Mouse (Mus musculus): ENCODE measurements around the gene Bcl2l13. TPM values are rescaled to one million over a fixed set of nuclear protein-coding genes. Genes with fewer than 3 reads are reported as not detected.
"Not testable (repeated sequence)": the region's sequence is repeated elsewhere in the genome, so short reads cannot be mapped to it uniquely, and the experiment has no call there.

The Bcl2l13 gene
- polyA plus RNA-seq, 1 experiment from 2014 or later, result 49.4 TPM

DNA sequence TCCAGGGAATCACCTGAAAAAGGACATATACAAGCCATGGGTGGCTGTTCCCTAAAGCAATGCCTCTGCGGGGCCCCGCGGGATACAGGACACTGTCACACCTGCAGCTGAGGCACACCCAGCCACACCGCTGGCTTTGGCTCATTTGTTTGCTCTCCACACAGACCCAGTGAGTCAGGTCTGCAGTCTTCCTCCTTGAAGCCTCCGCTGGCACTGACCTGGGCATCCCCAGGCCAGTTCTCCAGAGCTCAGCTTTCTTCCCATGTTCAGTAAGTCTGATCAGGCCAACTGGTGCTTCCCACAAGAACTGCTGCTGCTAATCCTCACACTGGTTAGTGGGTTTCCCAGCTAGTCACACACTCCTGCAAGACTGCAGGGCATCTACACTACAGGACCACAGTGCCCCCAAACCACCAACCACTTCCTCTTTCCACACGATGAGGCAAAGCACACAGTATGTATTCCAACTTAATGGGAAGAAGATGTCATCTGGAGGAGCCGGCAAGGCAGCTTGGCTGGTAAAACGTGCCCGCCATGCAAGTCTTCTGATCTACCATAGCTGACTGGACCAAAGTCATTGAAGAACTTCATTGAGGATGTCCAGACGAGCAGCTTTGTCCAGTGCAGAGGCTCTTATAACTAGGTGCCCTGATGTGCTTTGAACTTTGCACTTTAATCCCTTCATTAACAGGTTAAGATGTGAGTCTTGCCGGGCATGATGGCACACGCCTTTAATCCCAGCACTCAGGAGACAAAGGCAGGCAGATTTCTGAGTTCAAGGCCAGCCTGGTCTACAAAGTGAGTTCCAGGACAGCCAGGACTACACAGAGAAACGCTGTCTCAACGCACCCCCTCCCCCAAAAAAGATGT, 66.0 kb downstream of the Bcl2l13 start:
- no peaks in the 10 kb centered on the region for H3K27me3 ChIP-seq (ENCODE audit: control insufficient read depth, insufficient read depth, low read length)
- DNase-seq (ENCODE audit: low spot score) (no peak), ATAC-seq (ENCODE audit: insufficient read depth, low FRiP score, low TSS enrichment) (no peak)
- no peak overlapping the region for H3K27ac ChIP-seq (ENCODE audit: low read depth, low read length)
- H3K9ac ChIP-seq (ENCODE audit: low read length), result no peak overlapping the region
- no peaks in the 10 kb centered on the region for H3K36me3 ChIP-seq (ENCODE audit: control insufficient read depth, insufficient read depth, low read length)
- H3K9me3 ChIP-seq (ENCODE audit: control insufficient read depth, low read length), result no peaks in the 10 kb centered on the region
- whole genome bisulfite sequencing, result 92% methylated on average over 14 of the region's 14 CpGs
- no peak overlapping the region for H3K4me2 ChIP-seq (ENCODE audit: low read depth)
- no peak overlapping the region for H3K4me3 ChIP-seq (ENCODE audit: low read depth, low read length)
- no peaks in the 10 kb centered on the region for H3K4me1 ChIP-seq (ENCODE audit: control insufficient read depth, insufficient read depth, low read length)

DNA sequence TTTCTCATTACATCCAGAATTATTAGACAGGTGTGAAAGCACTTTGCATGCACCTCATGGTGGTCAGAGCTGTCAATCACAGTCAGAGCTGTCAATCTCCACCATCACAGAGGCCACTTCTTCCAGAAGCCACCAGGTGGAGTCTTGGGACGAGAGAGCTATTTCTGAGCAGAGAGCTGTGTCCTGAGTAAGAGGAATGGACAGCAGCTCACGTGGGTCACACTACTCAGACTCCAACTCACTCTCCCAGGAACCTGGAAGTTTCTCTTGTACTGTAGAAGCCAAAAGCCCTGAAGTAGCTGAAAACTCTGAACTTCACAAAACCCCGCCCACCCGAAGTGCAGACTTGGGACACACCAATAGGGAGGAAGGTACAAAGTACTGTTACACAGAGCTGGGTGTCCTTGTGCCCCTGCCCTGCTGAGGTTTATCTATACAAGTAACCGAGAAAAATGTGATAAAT, 67.5 kb downstream of the Bcl2l13 start:
- WGBS, result 60% methylated on average over 5 of the region's 5 CpGs
- H3K9me3 ChIP-seq (ENCODE audit: control insufficient read depth, low read length), result no peaks in the 10 kb centered on the region
- no peak overlapping the region for H3K9ac ChIP-seq (ENCODE audit: low read length)
- no peak overlapping the region for H3K27ac ChIP-seq (ENCODE audit: low read depth, low read length)
- H3K4me2 ChIP-seq (ENCODE audit: low read depth), result no peak overlapping the region
- H3K4me3 ChIP-seq (ENCODE audit: low read depth, low read length), result no peak overlapping the region
- DNase-seq (ENCODE audit: low spot score) (peak; percentile 39), ATAC-seq (ENCODE audit: insufficient read depth, low FRiP score, low TSS enrichment) (0 out of 2 replicates have a peak, but pooled peaks have one; percentile 13)
- H3K36me3 ChIP-seq (ENCODE audit: control insufficient read depth, insufficient read depth, low read length), result no peaks in the 10 kb centered on the region
- no peaks in the 10 kb centered on the region for H3K27me3 ChIP-seq (ENCODE audit: control insufficient read depth, insufficient read depth, low read length)
- no peaks in the 10 kb centered on the region for H3K4me1 ChIP-seq (ENCODE audit: control insufficient read depth, insufficient read depth, low read length)

DNA sequence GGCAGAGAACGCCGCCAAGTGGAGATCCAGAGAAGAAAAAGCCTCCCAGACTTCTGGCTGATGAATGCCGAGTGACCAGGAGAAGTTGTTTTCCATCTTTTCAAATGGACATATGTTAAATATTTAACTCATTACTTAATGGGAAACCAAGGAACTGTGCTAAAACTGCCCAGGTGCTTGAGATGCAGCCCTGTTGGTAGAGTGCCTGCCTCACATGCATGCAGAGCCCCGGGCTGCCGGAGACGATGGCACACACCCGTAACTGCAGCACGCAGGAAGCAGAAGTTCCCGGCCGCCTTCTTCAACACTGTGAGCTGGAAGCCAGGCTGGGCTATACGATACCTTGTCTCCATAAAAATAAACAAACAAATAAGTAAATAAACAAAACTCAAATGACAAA, 67.9 kb downstream of the Bcl2l13 start:
- Histone ChIP-seq H3K27me3 (ENCODE audit: control insufficient read depth, insufficient read depth, low read length) (no peaks in the 10 kb centered on the region), H3K36me3 (ENCODE audit: control insufficient read depth, insufficient read depth, low read length) (no peaks in the 10 kb centered on the region), H3K4me3 (ENCODE audit: low read depth, low read length) (no peak overlapping the region), H3K9ac (ENCODE audit: low read length) (no peak overlapping the region), H3K9me3 (ENCODE audit: control insufficient read depth, low read length) (no peaks in the 10 kb centered on the region), H3K4me2 (ENCODE audit: low read depth) (no peak overlapping the region), H3K27ac (ENCODE audit: low read depth, low read length) (no peak overlapping the region), H3K4me1 (ENCODE audit: control insufficient read depth, insufficient read depth, low read length) (no peaks in the 10 kb centered on the region)
- ATAC-seq (ENCODE audit: insufficient read depth, low FRiP score, low TSS enrichment) (no peak), DNase-seq (ENCODE audit: low spot score) (no peak)
- whole genome bisulfite sequencing, result 88% methylated on average over 11 of the region's 11 CpGs

DNA sequence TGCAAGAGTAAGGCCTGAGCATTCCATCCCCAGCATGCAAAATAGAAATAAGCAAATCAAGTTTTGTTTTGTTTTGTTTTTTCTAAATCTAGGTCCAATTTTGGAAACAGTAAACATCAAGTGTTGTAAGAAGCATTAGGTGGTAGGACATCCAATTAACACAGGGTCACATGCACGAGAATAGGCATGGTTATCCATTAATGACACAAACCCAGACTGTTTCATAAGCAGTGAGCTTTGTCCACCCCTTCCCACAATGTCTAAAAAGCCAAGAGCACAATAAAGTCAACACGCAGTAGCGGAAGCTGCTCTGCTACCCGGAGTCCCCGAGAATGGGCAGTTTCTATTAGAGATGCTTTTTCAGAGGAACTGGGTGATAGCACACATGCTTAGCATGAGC, 69.1 kb downstream of the Bcl2l13 start:
- Histone ChIP-seq H3K9me3 (ENCODE audit: control insufficient read depth, low read length) (no peaks in the 10 kb centered on the region), H3K4me3 (ENCODE audit: low read depth, low read length) (no peak overlapping the region), H3K4me1 (ENCODE audit: control insufficient read depth, insufficient read depth, low read length) (no peaks in the 10 kb centered on the region), H3K27ac (ENCODE audit: low read depth, low read length) (no peak overlapping the region), H3K36me3 (ENCODE audit: control insufficient read depth, insufficient read depth, low read length) (no peaks in the 10 kb centered on the region), H3K27me3 (ENCODE audit: control insufficient read depth, insufficient read depth, low read length) (no peaks in the 10 kb centered on the region), H3K4me2 (ENCODE audit: low read depth) (no peak overlapping the region), H3K9ac (ENCODE audit: low read length) (no peak overlapping the region)
- DNase-seq (ENCODE audit: low spot score) (no peak), ATAC-seq (ENCODE audit: insufficient read depth, low FRiP score, low TSS enrichment) (no peak)
- WGBS, result 78% methylated on average over 5 of the region's 5 CpGs

DNA sequence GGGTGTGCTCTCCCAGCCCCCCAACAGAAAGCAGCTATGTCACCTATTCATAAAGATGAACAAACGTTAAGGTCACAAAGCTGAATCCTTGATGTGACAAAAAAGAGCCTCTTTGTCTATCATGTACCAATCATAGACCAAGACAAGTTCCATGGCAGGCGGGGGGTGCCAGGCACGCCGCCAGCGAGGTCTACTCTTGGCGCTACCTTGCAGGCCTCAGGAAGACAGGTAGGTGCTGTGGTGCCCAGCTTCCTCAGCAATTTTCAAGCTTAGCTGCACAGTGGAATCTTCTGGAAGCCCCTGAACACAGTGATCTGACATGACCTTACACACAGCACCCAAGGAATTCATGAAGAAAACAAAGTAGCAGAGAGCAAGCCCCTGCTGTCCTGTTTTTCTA, 70.5 kb downstream of the Bcl2l13 start:
- no peak overlapping the region for H3K4me3 ChIP-seq (ENCODE audit: low read depth, low read length)
- no peaks in the 10 kb centered on the region for H3K9me3 ChIP-seq (ENCODE audit: control insufficient read depth, low read length)
- H3K27ac ChIP-seq (ENCODE audit: low read depth, low read length), result no peak overlapping the region
- H3K36me3 ChIP-seq (ENCODE audit: control insufficient read depth, insufficient read depth, low read length), result no peaks in the 10 kb centered on the region
- no peaks in the 10 kb centered on the region for H3K4me1 ChIP-seq (ENCODE audit: control insufficient read depth, insufficient read depth, low read length)
- no peak for ATAC-seq (ENCODE audit: insufficient read depth, low FRiP score, low TSS enrichment)
- no peak for DNase-seq (ENCODE audit: low spot score)
- 89% methylated on average over 6 of the region's 6 CpGs for WGBS
- no peaks in the 10 kb centered on the region for H3K27me3 ChIP-seq (ENCODE audit: control insufficient read depth, insufficient read depth, low read length)
- no peak overlapping the region for H3K4me2 ChIP-seq (ENCODE audit: low read depth)
- no peak overlapping the region for H3K9ac ChIP-seq (ENCODE audit: low read length)

DNA sequence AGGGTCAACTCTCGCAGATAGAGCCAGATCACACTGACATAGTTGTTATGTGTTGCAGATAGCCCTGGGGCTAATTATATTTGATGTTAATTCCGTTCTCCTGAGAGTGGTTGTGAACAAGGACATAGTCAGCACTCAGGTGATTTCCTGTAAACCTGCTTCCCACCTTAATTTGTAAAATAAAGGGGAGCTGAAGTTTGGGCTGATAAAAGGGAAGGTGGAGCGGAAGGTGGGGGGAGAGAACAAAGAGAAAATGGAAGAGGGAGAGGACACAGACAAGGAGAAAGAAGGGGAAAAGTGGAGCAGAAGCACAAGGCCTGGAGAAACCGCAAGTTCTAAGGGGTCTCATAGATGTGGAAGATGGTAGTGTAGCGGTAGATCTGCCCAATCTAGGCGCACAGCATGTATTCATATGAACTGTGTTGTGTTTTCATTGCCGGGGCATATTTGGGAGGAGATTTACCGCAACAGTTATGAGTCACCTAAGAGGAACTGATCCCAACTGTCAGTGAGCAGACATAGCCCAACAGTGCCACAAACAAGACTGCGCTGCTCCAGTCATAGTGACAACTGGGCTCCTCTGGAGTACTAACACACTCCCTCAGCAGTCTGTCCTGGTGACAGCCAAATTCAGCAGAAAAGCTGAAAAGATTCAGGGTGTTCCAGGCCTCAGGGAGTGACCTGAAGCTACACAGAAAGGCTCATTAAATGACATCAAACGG, 72.0 kb downstream of the Bcl2l13 start:
- WGBS, result 89% methylated on average over 9 of the region's 10 CpGs
- not testable (repeated sequence) for H3K27me3 ChIP-seq (ENCODE audit: control insufficient read depth, insufficient read depth, low read length); H3K36me3 ChIP-seq (ENCODE audit: control insufficient read depth, insufficient read depth, low read length); H3K27ac ChIP-seq (ENCODE audit: low read depth, low read length); DNase-seq (ENCODE audit: low spot score); H3K4me1 ChIP-seq (ENCODE audit: control insufficient read depth, insufficient read depth, low read length); H3K4me3 ChIP-seq (ENCODE audit: low read depth, low read length); H3K4me2 ChIP-seq (ENCODE audit: low read depth); ATAC-seq (ENCODE audit: insufficient read depth, low FRiP score, low TSS enrichment); H3K9me3 ChIP-seq (ENCODE audit: control insufficient read depth, low read length); H3K9ac ChIP-seq (ENCODE audit: low read length)

DNA sequence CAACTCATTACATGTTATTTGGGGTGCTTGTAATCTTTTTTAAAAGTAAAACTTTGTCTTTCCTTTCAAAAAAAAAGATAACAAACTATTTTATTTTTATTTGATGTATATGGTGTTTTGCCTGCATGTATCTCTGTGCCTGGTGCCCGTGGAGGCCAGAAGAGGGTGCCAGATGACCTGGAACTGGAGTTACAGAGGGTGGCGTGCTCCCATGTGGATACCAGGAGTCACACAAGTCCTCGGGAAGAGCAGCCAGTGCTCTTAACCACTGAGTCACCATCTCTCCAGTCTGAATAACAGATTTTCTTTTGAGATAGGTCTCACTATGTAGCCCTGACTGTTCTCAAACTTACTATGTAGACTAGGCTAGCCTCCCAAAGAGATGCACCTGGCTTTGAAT, 73.5 kb downstream of the Bcl2l13 start:
- Histone ChIP-seq H3K4me1 (ENCODE audit: control insufficient read depth, insufficient read depth, low read length) (no peaks in the 10 kb centered on the region), H3K27ac (ENCODE audit: low read depth, low read length) (no peak overlapping the region), H3K36me3 (ENCODE audit: control insufficient read depth, insufficient read depth, low read length) (no peaks in the 10 kb centered on the region), H3K9ac (ENCODE audit: low read length) (no peak overlapping the region), H3K27me3 (ENCODE audit: control insufficient read depth, insufficient read depth, low read length) (no peaks in the 10 kb centered on the region), H3K4me2 (ENCODE audit: low read depth) (no peak overlapping the region), H3K4me3 (ENCODE audit: low read depth, low read length) (no peak overlapping the region), H3K9me3 (ENCODE audit: control insufficient read depth, low read length) (no peaks in the 10 kb centered on the region)
- WGBS, result 81% methylated on average over 3 of the region's 3 CpGs
- DNase-seq (ENCODE audit: low spot score), result no peak
- ATAC-seq (ENCODE audit: insufficient read depth, low FRiP score, low TSS enrichment), result no peak

DNA sequence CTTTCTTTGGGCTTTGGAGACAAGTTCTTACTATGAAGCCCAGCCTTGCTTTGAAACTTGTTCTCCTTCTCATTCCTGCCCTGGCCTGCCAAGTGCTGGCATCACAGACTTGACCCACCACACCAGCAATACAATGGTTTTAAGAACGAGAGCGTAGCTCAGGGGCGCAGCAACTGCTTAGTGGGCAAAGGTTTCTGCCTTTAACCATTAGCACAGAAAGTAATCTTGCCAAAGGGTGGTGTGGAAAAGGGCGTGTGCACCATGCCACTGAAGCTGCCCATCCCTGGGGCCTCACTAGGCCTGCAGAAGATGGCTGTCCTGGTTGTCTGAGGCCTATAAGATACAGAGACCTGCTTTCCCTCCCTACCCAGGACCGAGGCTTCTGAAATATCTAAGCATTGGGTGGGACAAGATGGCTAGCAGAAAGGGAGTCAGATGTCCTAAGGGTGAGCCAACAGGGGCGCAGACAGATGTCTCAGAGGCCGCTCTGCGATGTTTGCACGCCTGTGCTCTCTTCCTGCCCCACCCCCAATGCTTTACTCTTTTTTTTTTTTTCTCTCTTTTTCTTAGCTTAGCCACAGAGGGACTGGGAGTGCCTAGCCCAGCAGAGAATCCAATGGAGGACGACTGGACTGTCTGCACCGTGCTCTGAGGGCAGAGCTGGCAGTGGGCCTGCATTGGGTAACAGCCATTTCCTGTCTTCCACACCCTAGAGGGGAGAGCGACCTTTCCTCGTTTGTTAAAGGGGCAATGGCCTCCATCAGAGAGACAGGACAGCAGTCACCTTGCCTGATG, 75.4 kb downstream of the Bcl2l13 start:
- 0 out of 2 replicates have a peak, but pooled peaks cover 2% of the 10 kb centered on the region for H3K4me1 ChIP-seq (ENCODE audit: control insufficient read depth, insufficient read depth, low read length)
- ATAC-seq (ENCODE audit: insufficient read depth, low FRiP score, low TSS enrichment) (no peak), DNase-seq (ENCODE audit: low spot score) (no peak)
- H3K27me3 ChIP-seq (ENCODE audit: control insufficient read depth, insufficient read depth, low read length), result no peaks in the 10 kb centered on the region
- H3K27ac ChIP-seq (ENCODE audit: low read depth, low read length), result no peak overlapping the region
- H3K9ac ChIP-seq (ENCODE audit: low read length), result no peak overlapping the region
- H3K9me3 ChIP-seq (ENCODE audit: control insufficient read depth, low read length), result no peaks in the 10 kb centered on the region
- H3K4me2 ChIP-seq (ENCODE audit: low read depth), result no peak overlapping the region
- no peak overlapping the region for H3K4me3 ChIP-seq (ENCODE audit: low read depth, low read length)
- WGBS, result 84% methylated on average over 13 of the region's 13 CpGs
- no peaks in the 10 kb centered on the region for H3K36me3 ChIP-seq (ENCODE audit: control insufficient read depth, insufficient read depth, low read length)
